Mouse (Mus musculus): ENCODE results near the gene Myo1h. TPM values are rescaled to one million over a fixed set of nuclear protein-coding genes. Genes with fewer than 3 reads are reported as not detected.

Gene Myo1h
- polyA plus RNA-seq, 1 experiment from 2014 or later = 4.6 TPM

DNA sequence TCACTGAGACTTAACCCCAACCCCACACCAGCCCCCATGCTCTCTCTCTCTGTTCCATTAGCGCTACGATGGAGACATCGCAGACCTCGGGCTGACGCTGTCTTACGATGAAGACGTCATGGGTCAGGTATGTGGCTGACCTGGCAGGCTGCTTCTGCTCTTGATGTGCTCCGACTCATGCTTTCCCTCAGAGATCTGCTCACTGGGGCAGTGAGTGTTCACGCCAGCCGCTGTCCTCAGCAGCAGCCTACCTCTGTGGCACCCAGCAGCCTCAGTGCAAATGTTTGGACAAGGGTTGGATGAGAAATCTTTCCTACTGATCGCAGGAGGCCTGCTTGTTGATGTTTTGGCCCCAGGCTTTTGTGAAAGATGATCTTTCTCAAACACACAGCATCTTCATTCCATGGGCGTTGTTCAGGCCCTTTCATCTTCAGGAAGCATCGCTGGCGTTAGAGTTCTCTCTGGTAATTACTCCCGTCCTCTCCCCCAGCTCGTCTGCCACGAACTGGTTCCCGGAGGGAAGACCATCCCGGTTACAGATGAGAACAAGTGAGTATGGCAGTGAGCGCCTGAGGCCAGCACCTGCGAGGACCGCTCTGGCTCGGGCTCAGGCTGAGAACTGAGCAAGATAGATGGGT, 123.5 kb downstream of the Myo1h start:
- no peak overlapping the region for H3K4me3 ChIP-seq (ENCODE audit: low read depth, low read length)
- no peak for DNase-seq (ENCODE audit: low spot score)
- no peak overlapping the region for H3K27ac ChIP-seq (ENCODE audit: low read depth)
- ATAC-seq (replicated peaks; ENCODE audit: low FRiP score, low TSS enrichment, low read depth) = no peak
- H3K36me3 ChIP-seq (ENCODE audit: control insufficient read depth, insufficient read depth, low read length) = peaks cover 97% of the 10 kb centered on the region
- no peaks in the 10 kb centered on the region for H3K27me3 ChIP-seq (replicated peaks; ENCODE audit: control insufficient read depth, insufficient read depth, low read length)
- H3K4me1 ChIP-seq (replicated peaks; ENCODE audit: control insufficient read depth, insufficient read depth, low read length) = no peaks in the 10 kb centered on the region; the same call in 1 of the 2 replicates
- no peaks in the 10 kb centered on the region for H3K9me3 ChIP-seq (ENCODE audit: control insufficient read depth, low read length)
- WGBS = 62% methylated on average over 23 of the region's 23 CpGs
- H3K4me2 ChIP-seq (ENCODE audit: low read length) = no peak overlapping the region
- H3K9ac ChIP-seq (ENCODE audit: low read length) = no peak overlapping the region

DNA sequence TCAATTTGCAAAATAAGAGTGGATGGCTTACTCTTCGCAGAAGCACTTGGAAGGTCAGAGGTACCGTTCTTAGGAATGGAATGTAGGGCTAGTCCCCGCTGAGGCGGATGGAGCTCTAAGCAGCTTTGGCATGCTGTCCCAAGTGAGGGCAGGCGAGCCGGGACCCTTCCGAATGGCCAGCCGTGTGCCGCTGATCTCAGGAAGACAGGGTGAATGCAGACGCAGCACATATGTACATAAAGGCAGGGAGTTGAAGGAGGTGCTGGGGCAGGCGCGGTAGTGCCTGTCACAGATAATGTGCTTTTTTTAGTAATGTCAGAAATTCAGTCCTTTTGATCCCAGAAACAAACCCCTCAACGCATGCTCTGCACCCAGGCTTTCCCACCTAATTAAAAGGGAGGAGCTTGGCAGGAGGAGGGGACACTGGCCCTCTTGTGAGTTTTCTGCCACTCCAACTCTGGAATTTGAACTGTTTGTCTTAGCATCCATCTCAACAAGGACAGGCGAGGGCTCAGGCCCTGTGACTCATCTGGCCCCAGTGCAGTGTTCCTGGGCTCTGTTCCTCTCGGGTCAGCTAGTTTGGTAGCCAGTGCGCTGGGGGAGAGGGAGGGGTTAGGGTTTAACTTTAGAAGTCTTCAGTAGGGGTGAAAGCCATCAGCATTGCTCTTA, 124.2 kb downstream of the Myo1h start:
- ATAC-seq (replicated peaks; ENCODE audit: low FRiP score, low TSS enrichment, low read depth) = peak; percentile 41; the same call in 1 of the 2 replicates

More for the DNA sequence above, 124.2 kb downstream of the Myo1h start:
- Histone ChIP-seq H3K4me2 (ENCODE audit: low read length) (no peak overlapping the region), H3K36me3 (ENCODE audit: control insufficient read depth, insufficient read depth, low read length) (peaks cover 97% of the 10 kb centered on the region), H3K27ac (ENCODE audit: low read depth) (no peak overlapping the region), H3K27me3 (replicated peaks; ENCODE audit: control insufficient read depth, insufficient read depth, low read length) (no peaks in the 10 kb centered on the region), H3K9ac (ENCODE audit: low read length) (no peak overlapping the region), H3K4me3 (ENCODE audit: low read depth, low read length) (no peak overlapping the region), H3K9me3 (ENCODE audit: control insufficient read depth, low read length) (no peaks in the 10 kb centered on the region), H3K4me1 (replicated peaks; ENCODE audit: control insufficient read depth, insufficient read depth, low read length) (no peaks in the 10 kb centered on the region; the same call in 1 of the 2 replicates)
- 54% methylated on average over 16 of the region's 16 CpGs for WGBS
- no peak for DNase-seq (ENCODE audit: low spot score)

Small RNAs within 50 kb of the gene (microRNA-seq; reads per million reads assigned to microRNA genes)
- not detected for gene Mir7027

Other genes starting within 250 kb of the Myo1h start
- 10.1 and 11.4 TPM in 2 replicates for gene Usp30, start 223.7 kb upstream of the Myo1h start, polyA plus RNA-seq (2014; fragmentation: Nextera tagmentation; extraction: Ambion mirVana)
- 3.1 and 3.7 TPM in 2 replicates for gene Svop, start 197.6 kb upstream of the Myo1h start, polyA plus RNA-seq (2014; fragmentation: Nextera tagmentation; extraction: Ambion mirVana)
- gene Alkbh2, start 160.9 kb upstream of the Myo1h start, polyA plus RNA-seq (2014; fragmentation: Nextera tagmentation; extraction: Ambion mirVana) = 9.4 and 12.6 TPM in 2 replicates
- 38.2 and 41.6 TPM in 2 replicates for gene Ung, start 158.8 kb upstream of the Myo1h start, polyA plus RNA-seq (2014; fragmentation: Nextera tagmentation; extraction: Ambion mirVana)
- gene Acacb, start 142.6 kb upstream of the Myo1h start, polyA plus RNA-seq (2014; fragmentation: Nextera tagmentation; extraction: Ambion mirVana) = 2.3 and 2.4 TPM in 2 replicates
- not detected in 2 replicates for gene Foxn4, start 15.4 kb upstream of the Myo1h start, polyA plus RNA-seq (2014; fragmentation: Nextera tagmentation; extraction: Ambion mirVana)
- gene Kctd10, start 91.3 kb downstream of the Myo1h start, polyA plus RNA-seq (2014; fragmentation: Nextera tagmentation; extraction: Ambion mirVana) = 116 and 131 TPM in 2 replicates
- gene Ube3b, start 91.4 kb downstream of the Myo1h start, polyA plus RNA-seq (2014; fragmentation: Nextera tagmentation; extraction: Ambion mirVana) = 49.0 and 51.8 TPM in 2 replicates
- gene Mmab, start 154.9 kb downstream of the Myo1h start, polyA plus RNA-seq (2014; fragmentation: Nextera tagmentation; extraction: Ambion mirVana) = 34.3 and 35.6 TPM in 2 replicates
- 70.0 and 78.4 TPM in 2 replicates for gene Mvk, start 155.1 kb downstream of the Myo1h start, polyA plus RNA-seq (2014; fragmentation: Nextera tagmentation; extraction: Ambion mirVana)